Mouse (Mus musculus) E14TG2a.4 (cell line): ENCODE data around the gene Faap24.

Source experiments
- CTCF ChIP-seq: conservative IDR thresholded peaks from 2 replicates; pipeline ENCODE4 v1.5.1; 2014; ENCODE audit warnings: low read length
- NANOG ChIP-seq: IDR thresholded peaks from 2 replicates; pipeline ENCODE4 v1.6.1; 2014; ENCODE audit warnings: borderline replicate concordance, low read length, mixed read lengths
- POU5F1 ChIP-seq: IDR thresholded peaks from 2 replicates; pipeline ENCODE4 v1.6.1; 2014; ENCODE audit warnings: low read length, borderline replicate concordance

DNA sequence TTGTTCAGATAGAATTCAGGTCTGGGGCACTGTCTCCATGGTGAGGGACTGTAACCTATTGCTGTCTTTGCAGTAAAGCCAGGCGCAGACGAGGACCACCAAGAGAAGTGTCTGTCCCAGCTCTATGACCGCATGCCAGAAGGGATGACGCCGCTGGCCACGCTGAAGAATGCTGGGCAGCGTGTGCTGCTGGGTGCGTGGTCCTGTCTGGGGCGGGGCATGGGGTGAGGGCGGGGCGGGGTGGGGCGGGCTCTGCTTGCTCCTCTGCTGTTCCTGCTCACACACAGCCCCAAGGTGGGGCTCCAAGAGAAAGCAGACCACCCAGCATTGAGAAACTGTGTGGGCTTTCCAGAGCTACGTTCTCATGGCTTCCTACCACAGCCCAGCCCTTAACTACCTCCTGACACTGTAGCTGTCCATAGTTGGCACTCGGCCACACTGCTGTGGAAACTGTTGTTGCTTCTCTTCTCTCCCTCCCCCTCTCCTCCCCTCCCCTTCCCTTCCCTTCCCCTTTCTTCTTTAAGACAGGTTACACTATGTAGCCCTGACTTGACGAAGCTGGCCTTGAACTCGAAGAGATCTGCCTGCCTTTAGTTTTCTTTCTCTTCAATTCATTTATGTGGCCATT, 17.0 kb downstream of the Faap24 start:
- TF ChIP-seq CTCF (no peak), NANOG (no peak), POU5F1 (no peak)
